Mouse (Mus musculus): ENCODE results near the gene Cyp4f37. TPM values are rescaled to one million over a fixed set of nuclear protein-coding genes. Genes with fewer than 3 reads are reported as not detected.

Cyp4f37 gene
- not detected for polyA plus RNA-seq (2017; shearing (Covaris generic))

DNA sequence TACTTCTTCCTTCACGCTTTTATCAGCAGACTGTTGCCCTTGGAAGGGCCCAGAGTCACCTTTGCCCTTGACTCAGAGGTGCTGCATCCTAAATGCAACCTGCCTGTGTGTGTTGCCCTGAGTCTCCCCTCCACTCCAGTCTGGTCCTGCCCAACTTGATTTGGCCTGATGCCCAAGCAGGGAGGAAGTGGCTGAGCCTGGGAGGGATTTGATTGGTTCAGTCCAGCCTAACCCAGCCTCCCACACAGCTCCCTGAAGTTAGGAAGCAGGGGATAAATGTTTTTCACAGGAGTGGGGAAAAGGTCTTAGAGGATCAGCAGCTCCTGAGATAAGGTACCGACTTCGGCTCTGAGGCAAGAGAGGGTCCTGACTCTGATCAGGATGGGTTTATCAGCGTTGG lies at the start of gene Cyp4f37:
Gene Cyp4f37, plus strand, starts transcription at position 292 of the 400 bp plus-strand sequence.

DNA sequence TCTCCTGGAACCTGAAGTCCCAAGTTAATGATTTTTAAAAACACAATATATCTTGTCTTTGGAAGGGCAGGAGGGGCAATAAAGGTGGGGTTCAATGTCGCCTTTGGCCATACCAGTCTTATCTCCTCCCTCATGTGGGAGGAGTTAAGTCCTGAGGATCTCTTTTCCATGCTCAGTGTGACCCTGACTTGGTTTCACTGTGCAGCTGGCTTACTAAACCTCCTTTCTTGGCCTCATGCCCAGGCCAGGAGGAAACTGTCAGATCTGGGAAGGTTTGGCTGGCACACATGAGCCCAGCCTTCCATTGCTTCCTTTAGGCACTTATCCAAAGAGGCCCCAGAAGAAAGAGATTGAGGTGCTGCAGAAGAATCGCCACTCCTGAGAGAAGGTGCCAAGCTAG lies 37.6 kb downstream of the Cyp4f37 start, which contains the start of gene Cyp4f40:
Gene Cyp4f40, plus strand, starts transcription at position 189 of the 400 bp plus-strand sequence.

DNA sequence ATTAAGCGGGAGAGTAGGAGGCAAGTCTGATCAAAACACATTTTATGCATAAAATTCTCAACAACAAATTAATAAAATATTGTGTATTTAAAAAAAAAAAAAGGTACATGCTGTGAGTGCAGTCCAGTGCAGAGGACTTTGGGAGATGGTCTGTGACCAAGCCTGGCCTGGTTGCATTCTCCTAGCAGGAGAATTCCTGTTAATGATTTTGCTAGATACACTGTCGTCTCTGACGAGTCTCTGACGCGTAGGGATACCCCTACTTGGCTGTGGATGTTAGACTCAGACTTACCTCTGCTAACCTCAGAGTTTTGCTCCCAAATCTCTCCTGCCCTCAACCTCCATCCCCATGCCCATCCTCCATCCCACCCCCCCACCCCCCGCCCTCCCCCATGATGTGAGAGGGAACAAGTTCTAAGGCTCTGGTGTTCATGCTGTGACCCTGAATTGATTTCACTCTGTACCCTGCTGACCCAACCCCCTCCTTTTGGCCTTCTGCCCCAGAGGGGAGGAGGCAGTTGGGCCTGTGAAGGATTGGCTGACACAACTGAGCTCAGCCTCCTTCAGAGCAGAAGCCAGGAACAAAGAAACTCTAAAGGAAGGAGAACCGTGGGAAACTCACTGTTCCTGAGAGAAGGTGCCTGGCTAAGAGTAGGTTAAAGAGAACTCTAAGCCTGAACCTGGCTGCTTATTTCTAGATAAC lies 64.1 kb downstream of the Cyp4f37 start, which contains the start of gene Cyp4f15:
Gene Cyp4f15, plus strand, starts transcription at position 580 of the 703 bp plus-strand sequence.

Other genes starting within 250 kb of the Cyp4f37 start
- gene Wiz, start 231.9 kb upstream of the Cyp4f37 start, polyA plus RNA-seq (2017; shearing (Covaris generic)), result 20.4 TPM
- gene Rasal3, start 217.7 kb upstream of the Cyp4f37 start, polyA plus RNA-seq (2017; shearing (Covaris generic)), result 735 TPM
- gene Pglyrp2, start 197.1 kb upstream of the Cyp4f37 start, polyA plus RNA-seq (2017; shearing (Covaris generic)), result 37.1 TPM
- gene Cyp4f39, start 168.6 kb upstream of the Cyp4f37 start, polyA plus RNA-seq (2017; shearing (Covaris generic)), result not detected
- 1.1 TPM for gene Cyp4f17, start 115.3 kb upstream of the Cyp4f37 start, polyA plus RNA-seq (2017; shearing (Covaris generic))
- gene Cyp4f16, start 84.8 kb upstream of the Cyp4f37 start, polyA plus RNA-seq (2017; shearing (Covaris generic)), result 6.3 TPM
- gene Cyp4f40, start 37.6 kb downstream of the Cyp4f37 start, polyA plus RNA-seq (2017; shearing (Covaris generic)), result not detected
- not detected for gene Cyp4f15, start 64.3 kb downstream of the Cyp4f37 start, polyA plus RNA-seq (2017; shearing (Covaris generic))
- gene Zfp871, start 167.0 kb downstream of the Cyp4f37 start, polyA plus RNA-seq (2017; shearing (Covaris generic)), result 42.9 TPM
- not detected for gene Zfp811, start 188.6 kb downstream of the Cyp4f37 start, polyA plus RNA-seq (2017; shearing (Covaris generic))
- gene Zfp799, start 209.0 kb downstream of the Cyp4f37 start, polyA plus RNA-seq (2017; shearing (Covaris generic)), result 5.1 TPM

Data from naive thymus-derived CD4-positive, alpha-beta T cell, adult 5 months (primary cell).